Mouse (Mus musculus): ENCODE results near the gene Cask. TPM values are rescaled to one million over a fixed set of nuclear protein-coding genes. Genes with fewer than 3 reads are reported as not detected.

The Cask gene
- polyA plus RNA-seq, 1 experiment from 2014 or later = 20.0 TPM

- Histone ChIP-seq H3K36me3 (ENCODE audit: control insufficient read depth, insufficient read depth, low read length) (no peaks in the 10 kb centered on the region; the same call in 1 of the 2 replicates), H3K27me3 (ENCODE audit: control insufficient read depth, insufficient read depth, low read length) (no peaks in the 10 kb centered on the region; the same call in none of the 2 replicates), H3K9ac (ENCODE audit: low read length) (no peak overlapping the region), H3K4me2 (no peak overlapping the region), H3K4me1 (ENCODE audit: control insufficient read depth, insufficient read depth, low read length) (no peaks in the 10 kb centered on the region), H3K4me3 (ENCODE audit: low read depth, low read length) (no peak overlapping the region), H3K9me3 (ENCODE audit: control insufficient read depth, low read length) (no peaks in the 10 kb centered on the region), H3K27ac (ENCODE audit: low read depth, low read length) (no peak overlapping the region)
- DNase-seq (ENCODE audit: low spot score, missing footprints) = no peak
- ATAC-seq (ENCODE audit: low FRiP score) = no peak
- 93% methylated on average over 5 of the region's 5 CpGs for WGBS
These were observed 331.8 kb downstream of the Cask start for GRCm38 (mm10) chrX:13519408-13519783.

GRCm38 (mm10) chrX:13518781-13519407, 332.3 kb downstream of the Cask start:
- WGBS = 79% methylated on average over 4 of the region's 4 CpGs
- Histone ChIP-seq H3K36me3 (ENCODE audit: control insufficient read depth, insufficient read depth, low read length) (no peaks in the 10 kb centered on the region), H3K4me1 (ENCODE audit: control insufficient read depth, insufficient read depth, low read length) (no peaks in the 10 kb centered on the region), H3K27me3 (ENCODE audit: control insufficient read depth, insufficient read depth, low read length) (no peaks in the 10 kb centered on the region; the same call in none of the 2 replicates), H3K9me3 (ENCODE audit: control insufficient read depth, low read length) (no peaks in the 10 kb centered on the region), H3K4me2 (no peak overlapping the region), H3K9ac (ENCODE audit: low read length) (no peak overlapping the region), H3K4me3 (ENCODE audit: low read depth, low read length) (no peak overlapping the region), H3K27ac (ENCODE audit: low read depth, low read length) (no peak overlapping the region)
- ATAC-seq (ENCODE audit: low FRiP score) (no peak), DNase-seq (ENCODE audit: low spot score, missing footprints) (no peak)

DNA sequence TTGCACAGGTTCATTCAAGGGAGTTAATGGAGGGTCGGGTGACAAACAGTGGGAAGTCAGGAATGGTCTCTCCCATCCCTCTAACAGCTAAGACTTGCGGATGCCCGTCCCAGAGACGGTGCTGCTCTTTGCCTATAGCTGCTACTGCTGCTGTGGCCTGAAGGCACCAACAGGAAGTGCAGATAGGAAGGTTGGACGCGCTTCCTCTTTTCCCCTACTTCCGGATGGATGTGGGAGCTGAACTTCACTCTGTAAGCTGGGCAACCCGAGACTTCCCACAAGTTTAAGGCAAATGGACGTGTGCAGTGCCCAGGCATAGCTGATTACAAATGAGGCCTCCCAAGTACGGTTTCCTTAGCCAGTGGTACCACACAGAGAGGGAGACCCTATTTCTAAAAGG, 333.1 kb downstream of the Cask start:
- Histone ChIP-seq H3K27ac (ENCODE audit: low read depth, low read length) (no peak overlapping the region), H3K4me2 (no peak overlapping the region), H3K27me3 (ENCODE audit: control insufficient read depth, insufficient read depth, low read length) (no peaks in the 10 kb centered on the region; the same call in none of the 2 replicates), H3K9me3 (ENCODE audit: control insufficient read depth, low read length) (no peaks in the 10 kb centered on the region), H3K36me3 (ENCODE audit: control insufficient read depth, insufficient read depth, low read length) (no peaks in the 10 kb centered on the region), H3K4me3 (ENCODE audit: low read depth, low read length) (no peak overlapping the region), H3K4me1 (ENCODE audit: control insufficient read depth, insufficient read depth, low read length) (no peaks in the 10 kb centered on the region), H3K9ac (ENCODE audit: low read length) (no peak overlapping the region)
- no peak for DNase-seq (ENCODE audit: low spot score, missing footprints)
- 81% methylated on average over 10 of the region's 10 CpGs for WGBS
- no peak for ATAC-seq (ENCODE audit: low FRiP score)

- Histone ChIP-seq H3K36me3 (ENCODE audit: control insufficient read depth, insufficient read depth, low read length) (no peaks in the 10 kb centered on the region), H3K4me2 (no peak overlapping the region), H3K9me3 (ENCODE audit: control insufficient read depth, low read length) (no peaks in the 10 kb centered on the region), H3K4me1 (ENCODE audit: control insufficient read depth, insufficient read depth, low read length) (no peaks in the 10 kb centered on the region), H3K27me3 (ENCODE audit: control insufficient read depth, insufficient read depth, low read length) (no peaks in the 10 kb centered on the region; the same call in none of the 2 replicates), H3K27ac (ENCODE audit: low read depth, low read length) (no peak overlapping the region), H3K4me3 (ENCODE audit: low read depth, low read length) (no peak overlapping the region), H3K9ac (ENCODE audit: low read length) (no peak overlapping the region)
- WGBS = 88% methylated on average over 6 of the region's 6 CpGs
- ATAC-seq (ENCODE audit: low FRiP score) (no peak), DNase-seq (ENCODE audit: low spot score, missing footprints) (no peak)
These were observed 334.7 kb downstream of the Cask start for GRCm38 (mm10) chrX:13516451-13516850.

DNA sequence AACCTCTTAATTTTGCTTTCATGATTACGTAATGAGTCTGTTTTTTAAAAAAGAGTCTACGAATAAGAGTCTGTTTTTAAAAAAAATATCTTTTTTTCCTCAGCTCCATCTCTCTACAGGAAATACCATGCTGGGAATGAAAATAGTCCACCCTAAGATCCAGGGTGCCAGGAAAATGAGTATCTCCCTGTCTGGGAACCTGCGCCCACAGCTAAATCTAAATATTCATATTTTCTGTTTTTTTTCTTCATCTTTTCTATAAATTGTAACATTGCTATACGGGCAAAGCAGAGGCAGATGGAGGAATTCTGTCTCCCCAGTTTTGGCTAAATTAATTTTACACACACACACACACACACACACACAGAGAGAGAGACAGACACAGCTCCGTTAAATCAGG, 337.3 kb downstream of the Cask start:
- WGBS = 87% methylated on average over 5 of the region's 5 CpGs
- no peak overlapping the region for H3K4me2 ChIP-seq

DNA sequence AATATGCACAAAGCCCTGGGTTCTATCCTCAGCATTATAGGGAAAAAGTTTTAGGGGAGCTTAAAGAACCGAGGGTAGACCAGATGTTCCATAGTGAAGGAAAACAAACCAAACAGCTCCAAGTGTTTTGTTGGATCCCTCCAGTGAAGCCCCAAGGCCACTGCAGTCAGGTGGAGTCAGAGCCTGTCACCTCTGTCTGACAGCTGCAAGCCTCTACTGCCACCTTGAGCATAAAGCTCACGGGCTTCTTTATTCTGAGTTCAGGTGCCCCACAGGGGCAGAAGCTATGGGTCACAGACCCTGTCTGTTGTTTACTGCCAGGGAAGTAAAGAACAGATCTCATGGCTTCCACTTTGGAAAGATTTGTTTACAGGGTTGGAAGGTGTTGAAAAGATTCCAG, 338.0 kb downstream of the Cask start:
- 55% methylated on average over 2 of the region's 2 CpGs for WGBS
- Histone ChIP-seq H3K27me3 (ENCODE audit: control insufficient read depth, insufficient read depth, low read length) (no peaks in the 10 kb centered on the region; the same call in 1 of the 2 replicates), H3K9ac (ENCODE audit: low read length) (no peak overlapping the region), H3K4me3 (ENCODE audit: low read depth, low read length) (no peak overlapping the region), H3K9me3 (ENCODE audit: control insufficient read depth, low read length) (no peaks in the 10 kb centered on the region), H3K4me2 (no peak overlapping the region), H3K27ac (ENCODE audit: low read depth, low read length) (no peak overlapping the region), H3K36me3 (ENCODE audit: control insufficient read depth, insufficient read depth, low read length) (no peaks in the 10 kb centered on the region), H3K4me1 (ENCODE audit: control insufficient read depth, insufficient read depth, low read length) (no peaks in the 10 kb centered on the region)
- DNase-seq (ENCODE audit: low spot score, missing footprints) = no peak
- ATAC-seq (ENCODE audit: low FRiP score) = no peak

More for the DNA sequence above, 337.3 kb downstream of the Cask start:
- H3K36me3 ChIP-seq (ENCODE audit: control insufficient read depth, insufficient read depth, low read length) = no peaks in the 10 kb centered on the region
- H3K9ac ChIP-seq (ENCODE audit: low read length) = no peak overlapping the region
- no peak overlapping the region for H3K27ac ChIP-seq (ENCODE audit: low read depth, low read length)
- no peaks in the 10 kb centered on the region for H3K4me1 ChIP-seq (ENCODE audit: control insufficient read depth, insufficient read depth, low read length)
- no peaks in the 10 kb centered on the region; the same call in 1 of the 2 replicates for H3K27me3 ChIP-seq (ENCODE audit: control insufficient read depth, insufficient read depth, low read length)
- DNase-seq (ENCODE audit: low spot score, missing footprints) (no peak), ATAC-seq (ENCODE audit: low FRiP score) (no peak)
- no peaks in the 10 kb centered on the region for H3K9me3 ChIP-seq (ENCODE audit: control insufficient read depth, low read length)
- no peak overlapping the region for H3K4me3 ChIP-seq (ENCODE audit: low read depth, low read length)

- Histone ChIP-seq H3K4me2 (no peak overlapping the region), H3K27me3 (ENCODE audit: control insufficient read depth, insufficient read depth, low read length) (no peaks in the 10 kb centered on the region), H3K9ac (ENCODE audit: low read length) (no peak overlapping the region), H3K36me3 (ENCODE audit: control insufficient read depth, insufficient read depth, low read length) (no peaks in the 10 kb centered on the region), H3K4me1 (ENCODE audit: control insufficient read depth, insufficient read depth, low read length) (no peaks in the 10 kb centered on the region), H3K27ac (ENCODE audit: low read depth, low read length) (no peak overlapping the region), H3K4me3 (ENCODE audit: low read depth, low read length) (no peak overlapping the region), H3K9me3 (ENCODE audit: control insufficient read depth, low read length) (no peaks in the 10 kb centered on the region)
- ATAC-seq (ENCODE audit: low FRiP score) (no peak), DNase-seq (ENCODE audit: low spot score, missing footprints) (no peak)
- 60% methylated on average over 2 of the region's 2 CpGs for WGBS
These were observed 344.8 kb downstream of the Cask start for GRCm38 (mm10) chrX:13506376-13506775.

DNA sequence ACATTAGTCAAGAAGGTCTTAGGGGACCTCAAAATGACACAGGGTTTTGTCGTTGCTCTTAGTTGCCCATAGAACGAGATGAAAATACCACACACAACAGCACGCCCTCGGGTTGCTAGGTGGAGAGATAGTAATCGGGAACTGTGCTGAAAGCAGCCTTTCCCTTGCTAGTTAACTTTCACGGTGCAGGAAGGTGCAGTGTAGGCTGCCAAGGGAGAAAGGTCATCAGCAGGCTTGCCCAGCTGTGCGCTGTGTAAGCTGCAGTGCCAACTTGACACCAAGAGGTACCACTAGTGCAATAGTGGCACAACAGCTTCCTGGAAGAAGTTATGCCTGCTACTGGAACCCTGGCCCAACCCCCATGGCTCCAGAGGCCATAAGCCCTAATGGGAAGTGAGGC, 346.8 kb downstream of the Cask start:
- ATAC-seq (ENCODE audit: low FRiP score) = no peak
- Histone ChIP-seq H3K9ac (ENCODE audit: low read length) (no peak overlapping the region), H3K9me3 (ENCODE audit: control insufficient read depth, low read length) (no peaks in the 10 kb centered on the region), H3K27ac (ENCODE audit: low read depth, low read length) (no peak overlapping the region), H3K4me3 (ENCODE audit: low read depth, low read length) (no peak overlapping the region), H3K4me2 (no peak overlapping the region), H3K4me1 (ENCODE audit: control insufficient read depth, insufficient read depth, low read length) (no peaks in the 10 kb centered on the region), H3K36me3 (ENCODE audit: control insufficient read depth, insufficient read depth, low read length) (no peaks in the 10 kb centered on the region), H3K27me3 (ENCODE audit: control insufficient read depth, insufficient read depth, low read length) (no peaks in the 10 kb centered on the region)
- WGBS = 86% methylated on average over 7 of the region's 7 CpGs
- no peak for DNase-seq (ENCODE audit: low spot score, missing footprints)

DNA sequence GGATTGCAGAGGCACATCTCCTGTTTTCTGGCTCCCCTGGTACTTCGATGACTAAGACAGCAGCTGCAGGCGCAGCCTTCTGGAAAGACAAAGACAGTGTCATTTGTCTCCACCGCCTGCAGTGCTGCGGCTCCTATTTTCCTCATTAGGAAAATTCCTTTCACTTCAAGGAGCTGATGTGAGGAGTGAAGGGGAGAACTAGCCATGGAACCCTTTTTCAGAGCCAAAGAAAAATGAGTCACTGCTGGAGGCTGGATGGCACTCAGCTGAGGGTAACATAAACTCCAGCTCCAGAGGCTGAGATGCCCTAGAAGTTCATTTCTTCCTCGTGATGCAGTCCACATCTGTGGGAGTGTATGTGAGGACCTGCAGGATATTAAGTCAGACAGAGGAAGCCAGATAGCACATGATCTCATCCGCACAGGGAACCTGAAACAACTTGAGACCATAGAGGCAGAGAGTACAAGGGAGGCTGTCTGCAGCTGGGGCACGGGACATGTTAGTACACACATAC, 348.2 kb downstream of the Cask start:
- Histone ChIP-seq H3K36me3 (ENCODE audit: control insufficient read depth, insufficient read depth, low read length) (no peaks in the 10 kb centered on the region), H3K9me3 (ENCODE audit: control insufficient read depth, low read length) (no peaks in the 10 kb centered on the region), H3K4me1 (ENCODE audit: control insufficient read depth, insufficient read depth, low read length) (no peaks in the 10 kb centered on the region), H3K4me2 (no peak overlapping the region), H3K27me3 (ENCODE audit: control insufficient read depth, insufficient read depth, low read length) (no peaks in the 10 kb centered on the region), H3K4me3 (ENCODE audit: low read depth, low read length) (no peak overlapping the region), H3K9ac (ENCODE audit: low read length) (no peak overlapping the region), H3K27ac (ENCODE audit: low read depth, low read length) (no peak overlapping the region)
- WGBS = 66% methylated on average over 7 of the region's 7 CpGs
- ATAC-seq (ENCODE audit: low FRiP score) (no peak), DNase-seq (ENCODE audit: low spot score, missing footprints) (no peak)
